Mouse (Mus musculus): ENCODE data around the gene Gal3st2c.
"Not testable (repeated sequence)": the region's sequence is repeated elsewhere in the genome, so short reads cannot be mapped to it uniquely, and the experiment has no call there.

Gene Gal3st2c

GRCm38 (mm10) chr1:94046544-94046943, 56.2 kb downstream of the Gal3st2c start:
- no peak for DNase-seq (ENCODE audit: low spot score)

- DNase-seq (ENCODE audit: low spot score): no peak
These were observed 60.8 kb downstream of the Gal3st2c start for GRCm38 (mm10) chr1:94051104-94051503.

GRCm38 (mm10) chr1:94052373-94052772, 62.1 kb downstream of the Gal3st2c start, which contains the start of gene Pdcd1:
Pdcd1 (minus strand) TSS chr1:94052553.
- DNase-seq (ENCODE audit: low spot score): no peak

GRCm38 (mm10) chr1:94053530-94054216, 63.4 kb downstream of the Gal3st2c start:
- no peak for DNase-seq (ENCODE audit: low spot score)

GRCm38 (mm10) chr1:94054481-94054880, 64.2 kb downstream of the Gal3st2c start:
- DNase-seq (ENCODE audit: low spot score): no peak

GRCm38 (mm10) chr1:94055966-94056365, 65.7 kb downstream of the Gal3st2c start:
- DNase-seq (ENCODE audit: low spot score): no peak

- no peak for DNase-seq (ENCODE audit: low spot score)
These were observed 67.1 kb downstream of the Gal3st2c start for GRCm38 (mm10) chr1:94057401-94057800.

GRCm38 (mm10) chr1:94058281-94058680, 68.0 kb downstream of the Gal3st2c start:
- DNase-seq (ENCODE audit: low spot score): not testable (repeated sequence)

Data from urinary bladder, postnatal 10 days (tissue).